24 mouse cellular contexts compared by ENCODE assay signal in genomic region chr7:124249838-124250237, GRCm38 (mm10).
"Had no signal": no experiment of that assay in that cellular context is flagged by ENCODE, and none has a peak within 500 bp of the region (broad histone marks: within the 10 kb centered on the region; RNA-seq: fewer than 3 reads in every experiment).

No protein-coding gene starts in this region.

- H3K4me1 ChIP-seq: heart, embryonic 13.5 days; heart, embryonic 15.5 days; hindbrain, embryonic 13.5 days; hindbrain, embryonic 15.5 days; kidney, embryonic 15.5 days; limb, embryonic 10.5 days; limb, embryonic 12.5 days had no signal

- H3K27ac ChIP-seq: heart, adult 2 months; heart, embryonic 13.5 days; heart, embryonic 15.5 days; hindbrain, embryonic 13.5 days; hindbrain, embryonic 15.5 days; hindbrain, postnatal 0 days; kidney, embryonic 15.5 days; kidney, postnatal 0 days; left cerebral cortex, adult 2 months; limb, embryonic 10.5 days; limb, embryonic 12.5 days had no signal

- H3K9ac ChIP-seq: heart, embryonic 13.5 days; heart, embryonic 15.5 days; hindbrain, embryonic 13.5 days; hindbrain, embryonic 15.5 days; kidney, embryonic 15.5 days; limb, embryonic 12.5 days had no signal

- H3K9me3 ChIP-seq: heart, embryonic 13.5 days; heart, embryonic 15.5 days; hindbrain, embryonic 13.5 days; hindbrain, embryonic 15.5 days; kidney, embryonic 15.5 days; limb, embryonic 10.5 days; limb, embryonic 12.5 days had no signal

- H3K36me3 ChIP-seq: heart, embryonic 13.5 days; heart, embryonic 15.5 days; hindbrain, embryonic 13.5 days; hindbrain, embryonic 15.5 days; kidney, embryonic 15.5 days; limb, embryonic 10.5 days; limb, embryonic 12.5 days had no signal

- H3K4me2 ChIP-seq: heart, embryonic 11.5 days; heart, embryonic 13.5 days; heart, embryonic 15.5 days; hindbrain, embryonic 13.5 days; hindbrain, embryonic 15.5 days; kidney, embryonic 15.5 days; limb, embryonic 12.5 days had no signal

- H3K4me3 ChIP-seq: heart, adult 2 months; heart, embryonic 13.5 days; heart, embryonic 15.5 days; hindbrain, embryonic 13.5 days; hindbrain, embryonic 15.5 days; kidney, embryonic 15.5 days; left cerebral cortex, adult 2 months; limb, embryonic 10.5 days; limb, embryonic 12.5 days had no signal

- DNase-seq: gastrocnemius, postnatal 14 days; gastrocnemius, postnatal 36 days; heart, adult 11 months; heart, adult 2 months; heart, postnatal 14 days; heart, postnatal 36 days; kidney, adult 11 months; kidney, adult 2 months; kidney, adult 9 months; kidney, postnatal 14 days; kidney, postnatal 36 days; liver had no signal

- ATAC-seq: hindbrain, postnatal 0 days; intestine, embryonic 16.5 days had no signal

- H3K27me3 ChIP-seq: heart, embryonic 13.5 days; heart, embryonic 15.5 days; hindbrain, embryonic 13.5 days; hindbrain, embryonic 15.5 days; kidney, embryonic 15.5 days; limb, embryonic 12.5 days had no signal
